Mouse (Mus musculus) bone marrow, adult 2 months (tissue): Measurements from ENCODE around the gene Mprip.

ENCODE experiments used
- CTCF ChIP-seq: fragments of 200-500 bp; IDR thresholded peaks from 2 replicates; pipeline ENCODE4 v1.5.1; 2011; ENCODE audit warnings: low read length, control low read depth; ENCODE audit not compliant: control insufficient read depth, insufficient read depth
- POLR2A ChIP-seq: fragments of 200-500 bp; IDR thresholded peaks from 2 replicates; pipeline ENCODE4 v1.6.1; 2011; ENCODE audit warnings: low read depth, mild to moderate bottlenecking, control low read depth, low read length, borderline replicate concordance; ENCODE audit not compliant: control insufficient read depth

DNA sequence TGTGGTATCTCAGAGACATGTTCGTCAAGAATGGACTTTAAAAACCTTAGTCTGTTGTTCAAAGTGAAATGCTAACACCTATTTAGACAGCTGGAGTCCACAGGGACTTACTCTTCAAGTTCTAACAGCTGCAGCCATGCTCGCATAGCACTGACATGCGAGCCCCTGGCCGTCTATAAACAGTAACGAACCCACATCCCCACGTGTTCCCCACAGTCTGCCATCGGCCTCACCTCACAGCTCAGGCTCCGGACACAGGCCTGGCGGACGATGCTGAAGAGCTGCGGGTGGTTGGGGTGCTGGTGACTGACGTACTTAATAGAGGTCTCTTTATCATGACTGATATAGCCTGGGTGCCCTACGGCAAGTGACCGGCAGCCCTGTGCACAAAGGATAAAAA lies 142.4 kb downstream of the Mprip start:
- no peak for TF ChIP-seq POLR2A
- TF ChIP-seq CTCF = no peak
